Mouse (Mus musculus) heart, embryonic 10.5 days (tissue): ENCODE results near the gene Ltbp2. TPM values are rescaled to one million over a fixed set of nuclear protein-coding genes. Genes with fewer than 3 reads are reported as not detected.

Source experiments
- DNase-seq: peaks from one replicate; pipeline ENCODE4 v3.0.0-alpha.2; 2017; ENCODE audit warnings: low spot score
- H3K27ac ChIP-seq: fragments of 300-500 bp; sonication (generic); 2 replicates; pipeline ENCODE4 v1.5.1; 2016; ENCODE audit warnings: mild to moderate bottlenecking
- H3K27me3 ChIP-seq: fragments of 300-500 bp; sonication (generic); 2 replicates; pipeline ENCODE4 v1.6.1; 2016; ENCODE audit warnings: mild to moderate bottlenecking; ENCODE audit not compliant: poor library complexity, insufficient read depth, severe bottlenecking
- H3K36me3 ChIP-seq: fragments of 300-500 bp; sonication (generic); 2 replicates; pipeline ENCODE4 v1.6.1; 2016; ENCODE audit warnings: mild to moderate bottlenecking, moderate library complexity
- H3K4me1 ChIP-seq: fragments of 300-500 bp; sonication (generic); 2 replicates; pipeline ENCODE4 v1.6.1; 2016; ENCODE audit warnings: mild to moderate bottlenecking
- H3K4me3 ChIP-seq: fragments of 300-500 bp; sonication (generic); 2 replicates; pipeline ENCODE4 v1.5.1; 2016; ENCODE audit warnings: mild to moderate bottlenecking, moderate library complexity
- H3K9me3 ChIP-seq: fragments of 300-500 bp; sonication (generic); 2 replicates; pipeline ENCODE4 v1.6.1; 2016; ENCODE audit warnings: mild to moderate bottlenecking, moderate library complexity
- WGBS: fragments of 180-500 bp; shearing (Covaris S2); methylation state at CpG from one replicate; pipeline ENCODE4 v1.1.7; 2016; 5-methylcytosine and 5-hydroxymethylcytosine counted together
- polyA plus RNA-seq: library from polyadenylated mRNA; unstranded; fragments of >200 nt; fragmentation: Nextera tagmentation; extraction: Ambion mirVana; gene quantifications from 2 replicates; pipeline ENCODE4 v1.2.1, GENCODE M21; 2016

Ltbp2 gene
- polyA plus RNA-seq, 1 experiment from 2014 or later, result 0.26 TPM

GRCm38 (mm10) chr12:84805228-84805842, 71.0 kb downstream of the Ltbp2 start:
- Histone ChIP-seq H3K27ac (0 out of 2 replicates have a peak overlapping the region, but pooled peaks have one; percentile 19), H3K36me3 (no peaks in the 10 kb centered on the region), H3K9me3 (no peaks in the 10 kb centered on the region), H3K4me1 (peaks cover 28% of the 10 kb centered on the region), H3K4me3 (no peak overlapping the region), H3K27me3 (peaks cover 86% of the 10 kb centered on the region)
- DNase-seq, result no peak
- 68% methylated on average over 9 of the region's 9 CpGs for WGBS

- Histone ChIP-seq H3K36me3 (no peaks in the 10 kb centered on the region), H3K9me3 (no peaks in the 10 kb centered on the region), H3K4me3 (no peak overlapping the region), H3K27ac (no peak overlapping the region), H3K4me1 (peaks cover 29% of the 10 kb centered on the region), H3K27me3 (peaks cover 89% of the 10 kb centered on the region)
- no peak for DNase-seq
- WGBS, result 88% methylated on average over 3 of the region's 3 CpGs
Measured at GRCm38 (mm10) chr12:84802625-84803024, 73.7 kb downstream of the Ltbp2 start.

- Histone ChIP-seq H3K27ac (no peak overlapping the region), H3K27me3 (peaks cover 89% of the 10 kb centered on the region), H3K4me1 (peaks cover 21% of the 10 kb centered on the region), H3K4me3 (no peak overlapping the region), H3K9me3 (no peaks in the 10 kb centered on the region), H3K36me3 (no peaks in the 10 kb centered on the region)
- no peak for DNase-seq
- WGBS, result 71% methylated on average over 13 of the region's 13 CpGs
Measured at GRCm38 (mm10) chr12:84801532-84802110, 74.7 kb downstream of the Ltbp2 start.

GRCm38 (mm10) chr12:84800419-84800818, 75.9 kb downstream of the Ltbp2 start:
- Histone ChIP-seq H3K27ac (no peak overlapping the region), H3K27me3 (peaks cover 90% of the 10 kb centered on the region), H3K36me3 (no peaks in the 10 kb centered on the region), H3K9me3 (no peaks in the 10 kb centered on the region), H3K4me1 (peaks cover 9% of the 10 kb centered on the region), H3K4me3 (no peak overlapping the region)
- no peak for DNase-seq
- 61% methylated on average over 4 of the region's 4 CpGs for WGBS

GRCm38 (mm10) chr12:84799086-84799485, 77.2 kb downstream of the Ltbp2 start:
- 88% methylated on average over 13 of the region's 13 CpGs for WGBS
- H3K4me3 ChIP-seq, result no peak overlapping the region
- H3K4me1 ChIP-seq, result peaks cover 4% of the 10 kb centered on the region; the same call in 1 of the 2 replicates
- DNase-seq, result no peak
- H3K27me3 ChIP-seq, result peaks cover 93% of the 10 kb centered on the region
- no peak overlapping the region for H3K27ac ChIP-seq
- no peaks in the 10 kb centered on the region for H3K9me3 ChIP-seq
- H3K36me3 ChIP-seq, result no peaks in the 10 kb centered on the region

GRCm38 (mm10) chr12:84794647-84795046, 81.7 kb downstream of the Ltbp2 start:
- Histone ChIP-seq H3K4me1 (peaks cover 7% of the 10 kb centered on the region), H3K4me3 (no peak overlapping the region), H3K27ac (no peak overlapping the region), H3K27me3 (peaks cover 100% of the 10 kb centered on the region), H3K9me3 (no peaks in the 10 kb centered on the region), H3K36me3 (no peaks in the 10 kb centered on the region)
- 76% methylated on average over 8 of the region's 8 CpGs for WGBS
- DNase-seq, result no peak

- Histone ChIP-seq H3K9me3 (no peaks in the 10 kb centered on the region), H3K27me3 (peaks cover 94% of the 10 kb centered on the region)
- WGBS, result 79% methylated on average over 4 of the region's 4 CpGs
Measured at GRCm38 (mm10) chr12:84792629-84793028, 83.7 kb downstream of the Ltbp2 start.

GRCm38 (mm10) chr12:84790853-84791252, 85.5 kb downstream of the Ltbp2 start:
- no peak for DNase-seq
- H3K27me3 ChIP-seq, result peaks cover 92% of the 10 kb centered on the region
- H3K9me3 ChIP-seq, result no peaks in the 10 kb centered on the region
- no peaks in the 10 kb centered on the region for H3K36me3 ChIP-seq
- 55% methylated on average over 10 of the region's 10 CpGs for WGBS
- peaks cover 7% of the 10 kb centered on the region for H3K4me1 ChIP-seq
- H3K4me3 ChIP-seq, result no peak overlapping the region
- no peak overlapping the region for H3K27ac ChIP-seq

More at GRCm38 (mm10) chr12:84792629-84793028, 83.7 kb downstream of the Ltbp2 start:
- no peak overlapping the region for H3K27ac ChIP-seq
- no peaks in the 10 kb centered on the region for H3K36me3 ChIP-seq
- peaks cover 7% of the 10 kb centered on the region for H3K4me1 ChIP-seq
- DNase-seq, result no peak
- H3K4me3 ChIP-seq, result no peak overlapping the region

- H3K4me3 ChIP-seq, result no peak overlapping the region
- H3K27me3 ChIP-seq, result peaks cover 58% of the 10 kb centered on the region
- H3K4me1 ChIP-seq, result peaks cover 17% of the 10 kb centered on the region
- no peak overlapping the region for H3K27ac ChIP-seq
- WGBS, result 72% methylated on average over 5 of the region's 5 CpGs
- H3K36me3 ChIP-seq, result no peaks in the 10 kb centered on the region
- DNase-seq, result no peak
- no peaks in the 10 kb centered on the region for H3K9me3 ChIP-seq
Measured at GRCm38 (mm10) chr12:84786091-84786490, 90.2 kb downstream of the Ltbp2 start.

- Histone ChIP-seq H3K4me1 (peaks cover 12% of the 10 kb centered on the region), H3K4me3 (peak overlapping the region; percentile 5; the same call in 1 of the 2 replicates), H3K27ac (peak overlapping the region; percentile 42), H3K36me3 (no peaks in the 10 kb centered on the region), H3K9me3 (no peaks in the 10 kb centered on the region), H3K27me3 (peaks cover 45% of the 10 kb centered on the region)
- DNase-seq, result peak; percentile 95
- WGBS, result 27% methylated on average over 25 of the region's 25 CpGs
Measured at GRCm38 (mm10) chr12:84784604-84785381, 91.5 kb downstream of the Ltbp2 start.

GRCm38 (mm10) chr12:84776229-84776628, 100.1 kb downstream of the Ltbp2 start:
- no peak overlapping the region for H3K4me3 ChIP-seq
- DNase-seq, result no peak
- H3K36me3 ChIP-seq, result peaks cover 9% of the 10 kb centered on the region; the same call in 1 of the 2 replicates
- no peaks in the 10 kb centered on the region for H3K27me3 ChIP-seq
- H3K27ac ChIP-seq, result no peak overlapping the region
- H3K4me1 ChIP-seq, result peaks cover 16% of the 10 kb centered on the region
- no peaks in the 10 kb centered on the region for H3K9me3 ChIP-seq

- no peak for DNase-seq
- Histone ChIP-seq H3K27ac (no peak overlapping the region), H3K4me1 (peaks cover 16% of the 10 kb centered on the region), H3K27me3 (no peaks in the 10 kb centered on the region), H3K9me3 (no peaks in the 10 kb centered on the region), H3K4me3 (peak overlapping the region; percentile 75; the same call in 1 of the 2 replicates), H3K36me3 (peaks cover 16% of the 10 kb centered on the region; the same call in 1 of the 2 replicates)
- WGBS, result 84% methylated on average over 6 of the region's 6 CpGs
Measured at GRCm38 (mm10) chr12:84774376-84774775, 102.0 kb downstream of the Ltbp2 start.

GRCm38 (mm10) chr12:84773476-84773875, 102.9 kb downstream of the Ltbp2 start:
- WGBS, result under 1% methylated on average over 20 of the region's 20 CpGs
- H3K27ac ChIP-seq, result peak overlapping the region; percentile 95
- H3K9me3 ChIP-seq, result no peaks in the 10 kb centered on the region
- peaks cover 16% of the 10 kb centered on the region for H3K4me1 ChIP-seq
- H3K36me3 ChIP-seq, result peaks cover 16% of the 10 kb centered on the region; the same call in 1 of the 2 replicates
- H3K27me3 ChIP-seq, result no peaks in the 10 kb centered on the region
- no peak for DNase-seq
- peak overlapping the region; percentile 75 for H3K4me3 ChIP-seq
